Mouse (Mus musculus) liver, embryonic 15.5 days (tissue): Measurements from ENCODE around the gene Ralgps2. TPM values are rescaled to one million over a fixed set of nuclear protein-coding genes. Genes with fewer than 3 reads are reported as not detected.
A peak's percentile ranks its signal among the peaks of the same experiment; 100 is the strongest.

Experiments
- ATAC-seq: fragments of 200-750 bp; cut with Nextera tagmentation; 2 replicates; pipeline ENCODE4 v1.8.0; 2017; ENCODE audit warnings: moderate number of reproducible peaks, mild to moderate bottlenecking, moderate library complexity; ENCODE audit not compliant: insufficient read depth
- H3K27ac ChIP-seq: fragments of 300-500 bp; sonication (generic); replicated peaks from 2 replicates; pipeline ENCODE4 v1.5.1; 2015; ENCODE audit warnings: mild to moderate bottlenecking, inconsistent platforms
- H3K27me3 ChIP-seq: fragments of 300-500 bp; sonication (generic); 2 replicates; pipeline ENCODE4 v1.6.1; 2015; ENCODE audit warnings: mild to moderate bottlenecking, inconsistent platforms
- H3K36me3 ChIP-seq: fragments of 300-500 bp; sonication (generic); replicated peaks from 2 replicates; pipeline ENCODE4 v1.6.1; 2015; ENCODE audit warnings: moderate library complexity, mild to moderate bottlenecking, inconsistent platforms
- H3K4me1 ChIP-seq: fragments of 300-500 bp; sonication (generic); replicated peaks from 2 replicates; pipeline ENCODE4 v1.6.1; 2015; ENCODE audit warnings: inconsistent platforms
- H3K4me2 ChIP-seq: fragments of 300-500 bp; sonication (generic); 2 replicates; pipeline ENCODE4 v1.6.1; 2015; ENCODE audit warnings: moderate library complexity, mild to moderate bottlenecking, inconsistent platforms
- H3K4me3 ChIP-seq: fragments of 300-500 bp; sonication (generic); replicated peaks from 2 replicates; pipeline ENCODE4 v1.5.1; 2015; ENCODE audit warnings: mild to moderate bottlenecking, inconsistent platforms
- H3K9ac ChIP-seq: fragments of 300-500 bp; sonication (generic); 2 replicates; pipeline ENCODE4 v1.6.1; 2015; ENCODE audit warnings: moderate library complexity, mild to moderate bottlenecking, inconsistent platforms
- H3K9me3 ChIP-seq: fragments of 300-500 bp; sonication (generic); replicated peaks from 2 replicates; pipeline ENCODE4 v1.6.1; 2016; ENCODE audit warnings: inconsistent platforms
- WGBS: fragments of 180-500 bp; shearing (Covaris S2); methylation state at CpG from one replicate; pipeline ENCODE4 v1.1.7; 2015; ENCODE audit warnings: mixed read lengths; ENCODE audit not compliant: insufficient replicate concordance; 5-methylcytosine and 5-hydroxymethylcytosine counted together
- polyA plus RNA-seq: library from polyadenylated mRNA; unstranded; fragments of >200 nt; fragmentation: Nextera tagmentation; extraction: Ambion mirVana; gene quantifications from 2 replicates; pipeline ENCODE4 v1.2.1, GENCODE M21; 2015

The Ralgps2 gene
- polyA plus RNA-seq, 1 experiment from 2014 or later = 14.7 TPM

DNA sequence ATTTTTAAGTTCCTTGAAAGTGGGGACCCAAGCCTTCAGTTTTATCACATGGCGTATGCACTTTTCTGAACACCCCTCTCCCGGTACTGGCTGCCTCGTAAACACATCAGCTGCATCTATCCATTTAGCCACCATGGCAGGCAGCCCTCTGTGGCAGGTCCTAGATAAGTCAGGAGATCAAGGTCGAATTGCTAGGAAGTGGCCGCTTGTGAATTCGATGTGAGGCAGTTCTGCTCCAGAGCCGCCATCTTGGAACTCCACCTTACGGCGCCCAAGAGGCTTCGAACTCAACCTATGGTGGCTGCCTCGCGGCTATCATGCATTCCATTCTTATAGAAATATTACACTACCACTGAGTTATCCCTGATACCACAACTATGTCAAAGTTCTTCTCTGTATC, 14.8 kb upstream of the Ralgps2 start:
- Histone ChIP-seq H3K9ac (no peak overlapping the region), H3K4me1 (peaks cover 19% of the 10 kb centered on the region), H3K4me2 (no peak overlapping the region), H3K9me3 (no peaks in the 10 kb centered on the region), H3K27me3 (no peaks in the 10 kb centered on the region), H3K4me3 (no peak overlapping the region), H3K27ac (no peak overlapping the region), H3K36me3 (no peaks in the 10 kb centered on the region)
- WGBS = 84% methylated on average over 12 of the region's 12 CpGs
- no peak for ATAC-seq

DNA sequence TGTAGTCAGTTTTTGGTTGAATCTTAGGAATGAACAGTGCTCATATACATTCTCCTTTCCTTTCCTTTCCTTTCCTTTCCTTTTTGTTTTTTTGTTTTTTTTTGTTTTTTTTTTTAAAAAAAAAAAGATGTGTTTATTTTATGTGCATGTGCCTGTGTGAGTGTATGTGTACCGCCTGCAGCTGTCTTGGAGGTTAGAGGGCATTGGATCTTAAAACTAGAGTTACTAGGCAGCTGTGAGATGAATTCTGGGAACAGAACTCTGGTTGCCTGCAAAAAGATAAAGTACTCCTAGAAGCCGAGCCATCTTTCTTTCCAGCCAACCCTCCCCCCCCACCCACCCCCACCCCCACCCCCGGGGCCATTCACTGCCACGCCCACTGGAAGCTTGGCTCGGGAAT, 10.9 kb upstream of the Ralgps2 start:
- Histone ChIP-seq H3K27ac (no peak overlapping the region), H3K36me3 (no peaks in the 10 kb centered on the region), H3K4me3 (no peak overlapping the region), H3K9ac (no peak overlapping the region), H3K27me3 (no peaks in the 10 kb centered on the region), H3K4me2 (no peak overlapping the region), H3K9me3 (no peaks in the 10 kb centered on the region), H3K4me1 (0 out of 2 replicates have a peak, but pooled peaks cover 6% of the 10 kb centered on the region)
- 38% methylated on average over 5 of the region's 5 CpGs for WGBS
- no peak for ATAC-seq

- Histone ChIP-seq H3K4me3 (peak overlapping the region; percentile 81), H3K27me3 (peaks cover 33% of the 10 kb centered on the region)
- 34% methylated on average over 7 of the region's 7 CpGs for WGBS
Measured at GRCm38 (mm10) chr1:156940584-156940983, 1.2 kb upstream of the Ralgps2 start.

DNA sequence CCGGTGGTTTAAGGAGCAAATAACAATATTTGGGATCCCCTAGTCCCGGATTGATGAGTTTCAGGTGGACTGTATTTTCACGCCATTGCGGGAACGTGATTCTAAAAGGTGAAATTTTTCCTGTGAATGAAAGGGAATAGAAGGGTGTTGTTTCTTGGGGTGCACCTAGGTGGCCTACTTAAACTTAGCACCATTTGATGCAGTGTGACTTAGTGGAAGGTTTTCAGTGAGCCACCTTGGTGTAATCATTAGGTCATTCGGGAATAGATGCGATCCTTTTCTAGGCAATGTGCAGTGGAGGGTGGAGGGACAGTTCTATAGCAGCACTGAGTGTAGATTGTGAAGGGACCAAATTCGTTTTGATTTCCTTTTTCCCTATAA, 706 bp upstream of the Ralgps2 start:
- Histone ChIP-seq H3K36me3 (no peaks in the 10 kb centered on the region), H3K4me1 (peaks cover 35% of the 10 kb centered on the region), H3K4me3 (peak overlapping the region; percentile 81), H3K9me3 (no peaks in the 10 kb centered on the region), H3K9ac (peak overlapping the region; percentile 76), H3K27me3 (peaks cover 33% of the 10 kb centered on the region), H3K4me2 (peak overlapping the region; percentile 99), H3K27ac (no peak overlapping the region)
- ATAC-seq = no peak
- WGBS = 2% methylated on average over 8 of the region's 8 CpGs

More at GRCm38 (mm10) chr1:156940584-156940983, 1.2 kb upstream of the Ralgps2 start:
- Histone ChIP-seq H3K9me3 (no peaks in the 10 kb centered on the region), H3K27ac (no peak overlapping the region), H3K9ac (no peak overlapping the region), H3K36me3 (no peaks in the 10 kb centered on the region), H3K4me2 (peak overlapping the region; percentile 99), H3K4me1 (peaks cover 35% of the 10 kb centered on the region)
- no peak for ATAC-seq

DNA sequence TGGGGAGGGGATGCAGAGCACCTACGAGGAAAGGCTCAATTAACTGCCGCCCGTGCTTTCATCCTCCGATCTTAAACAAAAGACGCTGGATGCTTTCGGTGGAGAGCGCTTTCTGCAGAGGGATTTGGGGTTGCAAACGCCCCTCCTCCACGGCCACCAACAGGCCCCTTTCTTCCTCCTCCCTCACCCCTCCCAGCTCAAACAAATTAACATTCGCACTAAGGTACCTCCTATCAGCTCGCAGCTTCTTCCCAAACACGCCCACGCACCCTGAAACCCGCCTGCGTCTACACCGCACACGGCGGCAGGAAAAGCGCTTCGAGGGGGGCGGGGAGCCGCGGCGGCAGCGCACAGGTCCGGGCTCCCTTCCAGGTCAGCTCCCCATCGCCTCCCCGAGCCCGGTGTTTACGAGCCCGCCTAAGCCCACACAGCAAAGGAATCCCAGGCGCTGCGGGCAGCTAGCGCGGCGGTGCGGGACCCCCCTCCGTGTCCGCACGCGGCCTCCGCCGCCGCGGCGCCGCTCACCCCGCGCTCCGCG, 652 bp downstream of the Ralgps2 start:
- H3K27me3 ChIP-seq = peaks cover 33% of the 10 kb centered on the region
- H3K4me3 ChIP-seq = peak overlapping the region; percentile 81
- H3K4me2 ChIP-seq = peak overlapping the region; percentile 99
- H3K4me1 ChIP-seq = peaks cover 35% of the 10 kb centered on the region
- H3K36me3 ChIP-seq = no peaks in the 10 kb centered on the region
- H3K27ac ChIP-seq = peak overlapping the region; percentile 84
- ATAC-seq = peak; percentile 74
- H3K9me3 ChIP-seq = no peaks in the 10 kb centered on the region
- WGBS = under 1% methylated on average over 50 of the region's 51 CpGs
- H3K9ac ChIP-seq = peak overlapping the region; percentile 76

- H3K27ac ChIP-seq = no peak overlapping the region
- no peak for ATAC-seq
- no peaks in the 10 kb centered on the region for H3K9me3 ChIP-seq
- peaks cover 42% of the 10 kb centered on the region for H3K4me1 ChIP-seq
- 30% methylated on average over 7 of the region's 7 CpGs for WGBS
- no peak overlapping the region for H3K4me3 ChIP-seq
- H3K4me2 ChIP-seq = peak overlapping the region; percentile 99
- H3K9ac ChIP-seq = no peak overlapping the region
- H3K36me3 ChIP-seq = no peaks in the 10 kb centered on the region
- peaks cover 30% of the 10 kb centered on the region for H3K27me3 ChIP-seq
Measured at GRCm38 (mm10) chr1:156937436-156937835, 2.0 kb downstream of the Ralgps2 start.

DNA sequence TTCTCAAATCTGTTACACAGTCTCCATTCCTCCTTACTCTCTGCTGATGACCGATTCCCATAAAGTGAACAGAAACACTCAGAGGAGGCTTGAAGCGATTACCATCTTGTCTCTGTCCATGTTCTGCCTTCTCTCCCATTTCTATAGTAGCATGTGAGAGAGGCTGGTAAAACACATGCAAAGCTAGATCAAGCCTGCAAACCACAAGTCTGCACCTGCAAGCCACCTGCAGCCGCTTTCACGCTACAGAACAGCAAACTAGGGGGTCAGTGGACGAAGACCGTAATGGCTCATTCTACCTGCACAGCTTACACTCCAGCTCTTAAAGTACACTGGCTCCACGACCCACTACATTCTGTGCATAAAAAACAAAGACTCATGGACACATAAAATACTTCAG, 5.7 kb downstream of the Ralgps2 start:
- no peaks in the 10 kb centered on the region for H3K9me3 ChIP-seq
- no peak overlapping the region for H3K9ac ChIP-seq
- H3K4me1 ChIP-seq = peaks cover 41% of the 10 kb centered on the region
- 86% methylated on average over 7 of the region's 7 CpGs for WGBS
- no peaks in the 10 kb centered on the region for H3K36me3 ChIP-seq
- no peak overlapping the region for H3K27ac ChIP-seq
- no peak overlapping the region for H3K4me3 ChIP-seq
- no peak for ATAC-seq
- H3K4me2 ChIP-seq = no peak overlapping the region
- H3K27me3 ChIP-seq = peaks cover 4% of the 10 kb centered on the region

GRCm38 (mm10) chr1:156932036-156932774, 7.2 kb downstream of the Ralgps2 start:
- 34% methylated on average over 3 of the region's 3 CpGs for WGBS
- Histone ChIP-seq H3K36me3 (no peaks in the 10 kb centered on the region), H3K4me3 (no peak overlapping the region), H3K9me3 (no peaks in the 10 kb centered on the region), H3K27me3 (no peaks in the 10 kb centered on the region), H3K4me1 (peaks cover 38% of the 10 kb centered on the region), H3K4me2 (no peak overlapping the region), H3K27ac (no peak overlapping the region), H3K9ac (no peak overlapping the region)
- ATAC-seq = no peak

DNA sequence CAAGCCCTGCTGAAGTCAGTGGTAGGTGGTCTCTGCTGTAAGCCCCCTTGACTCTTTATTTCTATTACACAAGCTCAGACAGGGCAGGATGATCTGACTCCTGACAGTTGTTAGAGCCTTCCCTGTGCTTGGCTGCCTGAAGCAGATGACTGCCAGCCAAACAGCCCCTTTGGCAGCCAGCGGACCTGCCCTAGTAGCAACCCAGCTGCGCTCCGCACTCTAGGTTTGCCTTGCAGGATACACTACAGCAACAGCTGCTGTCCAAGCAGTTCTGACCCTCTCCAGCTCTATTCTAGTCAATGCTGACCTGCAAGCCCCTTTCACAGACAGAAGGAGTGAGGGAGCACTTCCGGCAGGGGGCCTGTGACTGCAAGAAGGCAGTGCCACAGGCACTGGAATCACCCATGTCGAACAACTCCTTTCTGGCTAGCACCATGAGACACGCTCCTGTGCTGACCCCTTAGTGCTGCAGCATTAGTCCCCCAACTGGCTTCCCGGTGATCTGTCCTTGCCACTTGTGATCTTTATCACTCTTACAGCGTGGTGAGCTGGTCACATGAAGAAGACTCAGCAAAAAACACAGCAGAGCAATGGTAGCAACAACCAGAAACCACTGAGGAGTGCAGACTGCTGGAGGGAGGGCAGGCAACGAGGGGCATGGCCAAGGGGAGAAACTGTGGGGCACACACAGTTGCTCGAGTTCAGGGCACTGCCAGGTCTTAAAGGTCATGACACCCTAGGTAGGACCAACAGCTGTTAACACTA, 8.1 kb downstream of the Ralgps2 start:
- Histone ChIP-seq H3K4me2 (no peak overlapping the region), H3K27ac (no peak overlapping the region), H3K4me3 (no peak overlapping the region), H3K27me3 (no peaks in the 10 kb centered on the region), H3K36me3 (no peaks in the 10 kb centered on the region), H3K4me1 (peaks cover 42% of the 10 kb centered on the region), H3K9me3 (no peaks in the 10 kb centered on the region), H3K9ac (no peak overlapping the region)
- 0 out of 2 replicates have a peak, but pooled peaks have one; percentile 20 for ATAC-seq
- 39% methylated on average over 10 of the region's 10 CpGs for WGBS

DNA sequence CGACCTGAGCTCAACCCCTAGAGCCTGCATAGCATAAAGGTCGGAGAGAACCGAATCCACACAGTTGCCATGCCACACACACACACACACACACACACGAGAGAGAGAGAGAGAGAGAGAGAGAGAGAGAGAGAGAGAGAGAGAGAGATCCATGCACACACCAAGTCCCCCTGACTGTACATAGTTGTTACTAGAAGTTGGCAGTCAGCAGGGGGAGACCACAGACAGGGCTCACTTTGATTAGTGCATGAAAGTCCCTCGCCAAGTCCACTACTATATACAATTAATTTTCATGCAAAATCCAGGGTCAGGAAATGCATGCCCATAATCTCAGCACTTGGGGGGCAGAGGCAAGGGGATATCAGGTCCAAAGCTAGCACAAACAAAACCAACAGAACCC, 9.2 kb downstream of the Ralgps2 start:
- no peaks in the 10 kb centered on the region for H3K27me3 ChIP-seq
- H3K4me1 ChIP-seq = peaks cover 42% of the 10 kb centered on the region
- H3K36me3 ChIP-seq = no peaks in the 10 kb centered on the region
- H3K9ac ChIP-seq = no peak overlapping the region
- no peak overlapping the region for H3K27ac ChIP-seq
- no peaks in the 10 kb centered on the region for H3K9me3 ChIP-seq
- no peak for ATAC-seq
- 52% methylated on average over 5 of the region's 5 CpGs for WGBS
- no peak overlapping the region for H3K4me3 ChIP-seq
- H3K4me2 ChIP-seq = no peak overlapping the region

- peak overlapping the region; percentile 20; the same call in 1 of the 2 replicates for H3K4me2 ChIP-seq
- H3K4me1 ChIP-seq = peaks cover 45% of the 10 kb centered on the region
- no peak overlapping the region for H3K4me3 ChIP-seq
- ATAC-seq = 0 out of 2 replicates have a peak, but pooled peaks have one; percentile 45
- no peaks in the 10 kb centered on the region for H3K9me3 ChIP-seq
- H3K9ac ChIP-seq = no peak overlapping the region
- 20% methylated on average over 4 of the region's 4 CpGs for WGBS
- no peaks in the 10 kb centered on the region for H3K36me3 ChIP-seq
- H3K27ac ChIP-seq = 0 out of 2 replicates have a peak overlapping the region, but pooled peaks have one; percentile 29
- no peaks in the 10 kb centered on the region for H3K27me3 ChIP-seq
Measured at GRCm38 (mm10) chr1:156928255-156928654, 11.2 kb downstream of the Ralgps2 start.
